Mouse (Mus musculus) ES-E14 (cell line): Measurements from ENCODE around the gene Umodl1. TPM values are rescaled to one million over a fixed set of nuclear protein-coding genes. Genes with fewer than 3 reads are reported as not detected.

ENCODE experiments used
- DNase-seq: peaks from one replicate; pipeline ENCODE4 v3.0.0-alpha.2; 2013; ENCODE audit warnings: low read depth, low spot score
- H3K27ac ChIP-seq: 2 replicates; pipeline ENCODE4 v1.5.1; 2012; ENCODE audit warnings: low read depth, mild to moderate bottlenecking, low read length, moderate library complexity, mixed read lengths; ENCODE audit not compliant: poor library complexity, insufficient read depth, severe bottlenecking
- H3K36me3 ChIP-seq: 2 replicates; pipeline ENCODE4 v1.6.1; 2012; ENCODE audit warnings: mild to moderate bottlenecking, low read length, moderate library complexity, mixed read lengths; ENCODE audit not compliant: control insufficient read depth, poor library complexity, insufficient read depth, severe bottlenecking
- H3K4me1 ChIP-seq, 2 experiments: fragments of 150-350 bp in 1 of 2; sonication (generic) in 1 of 2; 2 replicates each; pipeline ENCODE4 v1.6.1; 2012; ENCODE audit warnings: low read length in 2 of 2, mild to moderate bottlenecking in 1 of 2, mixed read lengths in 1 of 2; ENCODE audit not compliant: control insufficient read depth in 2 of 2, insufficient read depth in 2 of 2, poor library complexity in 1 of 2
- H3K4me3 ChIP-seq, 2 experiments: fragments of 150-350 bp in 1 of 2; sonication (generic) in 1 of 2; 2 replicates each; pipeline ENCODE4 v1.5.1; 2012; ENCODE audit warnings: low read length in 2 of 2, low read depth in 1 of 2, mild to moderate bottlenecking in 1 of 2, mixed read lengths in 1 of 2; ENCODE audit not compliant: insufficient read depth in 1 of 2, poor library complexity in 1 of 2, severe bottlenecking in 1 of 2
- H3K9ac ChIP-seq: 2 replicates; pipeline ENCODE4 v1.6.1; 2012; ENCODE audit warnings: low read depth, mild to moderate bottlenecking, low read length, mixed read lengths; ENCODE audit not compliant: poor library complexity, insufficient read depth, severe bottlenecking
- H3K9me3 ChIP-seq: fragments of 150-350 bp; sonication (generic); 2 replicates; pipeline ENCODE4 v1.6.1; 2012; ENCODE audit warnings: low read depth, mild to moderate bottlenecking, low read length; ENCODE audit not compliant: control insufficient read depth, insufficient read depth
- CHD2 ChIP-seq: IDR thresholded peaks from 2 replicates; pipeline ENCODE4 v1.6.1; 2014; ENCODE audit warnings: mild to moderate bottlenecking, low read depth, low read length, inconsistent platforms
- HCFC1 ChIP-seq: IDR thresholded peaks from 2 replicates; pipeline ENCODE4 v1.6.1; 2012; ENCODE audit warnings: low read length, inconsistent platforms, borderline replicate concordance; ENCODE audit not compliant: insufficient read depth
- MAFK ChIP-seq: IDR thresholded peaks from 2 replicates; pipeline ENCODE4 v1.6.1; 2014; ENCODE audit warnings: mild to moderate bottlenecking, low read depth, low read length, inconsistent platforms; ENCODE audit not compliant: insufficient read depth
- ZC3H11A ChIP-seq: IDR thresholded peaks from 2 replicates; pipeline ENCODE4 v1.6.1; 2012; ENCODE audit warnings: low read depth, mild to moderate bottlenecking, inconsistent platforms, low read length, borderline replicate concordance
- ZNF384 ChIP-seq: IDR thresholded peaks from 2 replicates; pipeline ENCODE4 v1.6.1; 2012; ENCODE audit warnings: low read depth, low read length, inconsistent platforms
- in situ Hi-C, 2 experiments: fragments of 600-800 bp; cut with MboI; formaldehyde crosslinking; loops; one replicate each; pipeline ENCODE4 v1.15.1; 2025; ENCODE audit warnings: low sequenced_read_pairs in 2 of 2, inconsistent platforms in 1 of 2; ENCODE audit not compliant: unreplicated experiment in 2 of 2
- total RNA-seq: library from RNA; depleted of rRNA; stranded (reverse); fragments of 300-350 nt; gene quantifications from 2 replicates; pipeline ENCODE4 v1.2.3, GENCODE M21; 2012

Umodl1 gene
- total RNA-seq, 1 experiment: not detected

GRCm38 (mm10) chr17:31027723-31028122 lies 73.3 kb downstream of the Umodl1 start:
- Histone ChIP-seq H3K36me3 (no peaks in the 10 kb centered on the region), H3K4me1 (peaks cover 0 to 3% of the 10 kb centered on the region in 2 experiments; a peak in 1 of 4 replicates), H3K27ac (no peak overlapping the region), H3K9ac (no peak overlapping the region), H3K9me3 (no peaks in the 10 kb centered on the region), H3K4me3 (no peak overlapping the region)
- in situ Hi-C loops: loop anchor here in 1 of 2 experiments (10.0 kb wide), 1 partner anchor 87 kb away; no protein-coding TSS in a partner anchor
- no peak for DNase-seq
- TF ChIP-seq ZNF384 (no peak), CHD2 (no peak), MAFK (no peak), ZC3H11A (no peak), HCFC1 (no peak)

- no peak overlapping the region for H3K9ac ChIP-seq
- no peak for TF ChIP-seq HCFC1
- TF ChIP-seq ZC3H11A: no peak
- TF ChIP-seq MAFK: no peak
- no peak for TF ChIP-seq ZNF384
- no peak for TF ChIP-seq CHD2
- H3K27ac ChIP-seq: no peak overlapping the region
- in situ Hi-C loops: loop anchor here in 1 of 2 experiments (10.0 kb wide), 1 partner anchor 86 kb away; no protein-coding TSS in a partner anchor
- no peaks in the 10 kb centered on the region for H3K36me3 ChIP-seq
- peaks cover 3 to 8% of the 10 kb centered on the region in 2 experiments; a peak in 3 of 4 replicates for H3K4me1 ChIP-seq
- no peak overlapping the region for H3K4me3 ChIP-seq
- no peaks in the 10 kb centered on the region for H3K9me3 ChIP-seq
- no peak for DNase-seq
These were observed 74.5 kb downstream of the Umodl1 start for GRCm38 (mm10) chr17:31028821-31029370.

GRCm38 (mm10) chr17:31029407-31029806 lies 75.0 kb downstream of the Umodl1 start:
- Histone ChIP-seq H3K4me3 (no peak overlapping the region), H3K27ac (no peak overlapping the region), H3K9ac (no peak overlapping the region), H3K36me3 (no peaks in the 10 kb centered on the region), H3K9me3 (no peaks in the 10 kb centered on the region), H3K4me1 (peaks cover 3 to 11% of the 10 kb centered on the region in 2 experiments; a peak in 3 of 4 replicates)
- DNase-seq: no peak
- in situ Hi-C loops: loop anchor here in 1 of 2 experiments (10.0 kb wide), 1 partner anchor 85 kb away; no protein-coding TSS in a partner anchor
- TF ChIP-seq HCFC1 (no peak), MAFK (no peak), ZNF384 (no peak), ZC3H11A (no peak), CHD2 (no peak)

- Histone ChIP-seq H3K36me3 (no peaks in the 10 kb centered on the region), H3K4me1 (peaks cover 3 to 10% of the 10 kb centered on the region in 2 experiments; a peak in 3 of 4 replicates), H3K9me3 (no peaks in the 10 kb centered on the region), H3K9ac (no peak overlapping the region), H3K4me3 (no peak overlapping the region), H3K27ac (no peak overlapping the region)
- in situ Hi-C loops: no loop called here
- DNase-seq: no peak
- TF ChIP-seq CHD2: no peak
- no peak for TF ChIP-seq ZC3H11A
- TF ChIP-seq HCFC1: no peak
- no peak for TF ChIP-seq ZNF384
- TF ChIP-seq MAFK: no peak
These were observed 77.9 kb downstream of the Umodl1 start for GRCm38 (mm10) chr17:31032341-31032740.
